Mouse (Mus musculus): Measurements from ENCODE around the gene Hcn1. TPM values are rescaled to one million over a fixed set of nuclear protein-coding genes. Genes with fewer than 3 reads are reported as not detected.

Gene Hcn1
- polyA plus RNA-seq, 1 experiment from 2014 or later: 0.15 TPM

- DNase-seq (ENCODE audit: low spot score) (no peak), ATAC-seq (replicated peaks; ENCODE audit: low FRiP score, low TSS enrichment, low read depth) (no peak)
- H3K36me3 ChIP-seq (ENCODE audit: control insufficient read depth, insufficient read depth, low read length): no peaks in the 10 kb centered on the region
- no peak overlapping the region for H3K9ac ChIP-seq (ENCODE audit: low read length)
- no peak overlapping the region for H3K27ac ChIP-seq (ENCODE audit: low read depth)
- no peaks in the 10 kb centered on the region for H3K4me1 ChIP-seq (replicated peaks; ENCODE audit: control insufficient read depth, insufficient read depth, low read length)
- no peaks in the 10 kb centered on the region for H3K27me3 ChIP-seq (replicated peaks; ENCODE audit: control insufficient read depth, insufficient read depth, low read length)
- no peak overlapping the region for H3K4me3 ChIP-seq (ENCODE audit: low read depth, low read length)
- no peak overlapping the region for H3K4me2 ChIP-seq (ENCODE audit: low read length)
- no peaks in the 10 kb centered on the region for H3K9me3 ChIP-seq (ENCODE audit: control insufficient read depth, low read length)
Observed at GRCm38 (mm10) chr13:117710811-117711210, 108.7 kb downstream of the Hcn1 start.

- Histone ChIP-seq H3K27me3 (replicated peaks; ENCODE audit: control insufficient read depth, insufficient read depth, low read length) (no peaks in the 10 kb centered on the region), H3K9me3 (ENCODE audit: control insufficient read depth, low read length) (no peaks in the 10 kb centered on the region), H3K4me2 (ENCODE audit: low read length) (no peak overlapping the region), H3K27ac (ENCODE audit: low read depth) (no peak overlapping the region), H3K4me1 (replicated peaks; ENCODE audit: control insufficient read depth, insufficient read depth, low read length) (no peaks in the 10 kb centered on the region), H3K9ac (ENCODE audit: low read length) (no peak overlapping the region), H3K4me3 (ENCODE audit: low read depth, low read length) (no peak overlapping the region), H3K36me3 (ENCODE audit: control insufficient read depth, insufficient read depth, low read length) (no peaks in the 10 kb centered on the region)
- ATAC-seq (replicated peaks; ENCODE audit: low FRiP score, low TSS enrichment, low read depth) (no peak), DNase-seq (ENCODE audit: low spot score) (no peak)
- 42% methylated on average over 4 of the region's 4 CpGs for WGBS
Observed at GRCm38 (mm10) chr13:117722090-117722489, 120.0 kb downstream of the Hcn1 start.

DNA sequence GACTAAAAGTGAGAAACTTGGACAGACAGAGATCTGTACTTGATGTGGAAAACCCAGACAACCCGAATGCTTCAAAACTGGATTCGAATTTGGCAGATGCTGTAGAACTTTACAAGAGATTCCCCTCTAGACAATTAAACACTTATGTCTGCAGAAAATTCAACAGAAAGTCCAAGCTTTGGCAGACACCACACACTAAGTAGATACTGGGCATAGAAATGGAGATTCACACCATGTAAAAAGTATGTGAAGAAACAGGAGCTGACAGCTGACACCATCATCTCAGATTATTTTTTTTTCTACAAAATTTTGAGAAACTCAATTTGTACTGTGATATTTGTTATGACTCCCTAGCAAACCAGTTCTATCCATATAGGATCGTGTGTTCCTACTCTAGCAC is 122.0 kb downstream of the Hcn1 start:
- ATAC-seq (replicated peaks; ENCODE audit: low FRiP score, low TSS enrichment, low read depth): no peak
- no peak overlapping the region for H3K4me2 ChIP-seq (ENCODE audit: low read length)
- WGBS: 80% methylated on average over 3 of the region's 3 CpGs

GRCm38 (mm10) chr13:117728393-117728792 is 126.3 kb downstream of the Hcn1 start:
- Histone ChIP-seq H3K4me3 (ENCODE audit: low read depth, low read length) (no peak overlapping the region), H3K9me3 (ENCODE audit: control insufficient read depth, low read length) (no peaks in the 10 kb centered on the region), H3K36me3 (ENCODE audit: control insufficient read depth, insufficient read depth, low read length) (no peaks in the 10 kb centered on the region), H3K27ac (ENCODE audit: low read depth) (no peak overlapping the region), H3K4me2 (ENCODE audit: low read length) (no peak overlapping the region), H3K27me3 (replicated peaks; ENCODE audit: control insufficient read depth, insufficient read depth, low read length) (no peaks in the 10 kb centered on the region), H3K9ac (ENCODE audit: low read length) (no peak overlapping the region), H3K4me1 (replicated peaks; ENCODE audit: control insufficient read depth, insufficient read depth, low read length) (no peaks in the 10 kb centered on the region)
- DNase-seq (ENCODE audit: low spot score) (no peak), ATAC-seq (replicated peaks; ENCODE audit: low FRiP score, low TSS enrichment, low read depth) (no peak)
- 82% methylated on average over 2 of the region's 2 CpGs for WGBS

More for the DNA sequence above, 122.0 kb downstream of the Hcn1 start:
- no peaks in the 10 kb centered on the region for H3K36me3 ChIP-seq (ENCODE audit: control insufficient read depth, insufficient read depth, low read length)
- no peak overlapping the region for H3K27ac ChIP-seq (ENCODE audit: low read depth)
- no peak overlapping the region for H3K9ac ChIP-seq (ENCODE audit: low read length)
- no peaks in the 10 kb centered on the region for H3K9me3 ChIP-seq (ENCODE audit: control insufficient read depth, low read length)
- no peaks in the 10 kb centered on the region for H3K27me3 ChIP-seq (replicated peaks; ENCODE audit: control insufficient read depth, insufficient read depth, low read length)
- DNase-seq (ENCODE audit: low spot score): no peak
- no peak overlapping the region for H3K4me3 ChIP-seq (ENCODE audit: low read depth, low read length)
- H3K4me1 ChIP-seq (replicated peaks; ENCODE audit: control insufficient read depth, insufficient read depth, low read length): no peaks in the 10 kb centered on the region

- H3K4me2 ChIP-seq (ENCODE audit: low read length): no peak overlapping the region
- no peak for ATAC-seq (replicated peaks; ENCODE audit: low FRiP score, low TSS enrichment, low read depth)
- no peak overlapping the region for H3K27ac ChIP-seq (ENCODE audit: low read depth)
- no peaks in the 10 kb centered on the region for H3K27me3 ChIP-seq (replicated peaks; ENCODE audit: control insufficient read depth, insufficient read depth, low read length)
- no peak overlapping the region for H3K9ac ChIP-seq (ENCODE audit: low read length)
- no peaks in the 10 kb centered on the region for H3K36me3 ChIP-seq (ENCODE audit: control insufficient read depth, insufficient read depth, low read length)
- DNase-seq (ENCODE audit: low spot score): no peak
- no peaks in the 10 kb centered on the region for H3K9me3 ChIP-seq (ENCODE audit: control insufficient read depth, low read length)
- no peak overlapping the region for H3K4me3 ChIP-seq (ENCODE audit: low read depth, low read length)
- no peaks in the 10 kb centered on the region for H3K4me1 ChIP-seq (replicated peaks; ENCODE audit: control insufficient read depth, insufficient read depth, low read length)
Observed at GRCm38 (mm10) chr13:117732738-117733137, 130.6 kb downstream of the Hcn1 start.

DNA sequence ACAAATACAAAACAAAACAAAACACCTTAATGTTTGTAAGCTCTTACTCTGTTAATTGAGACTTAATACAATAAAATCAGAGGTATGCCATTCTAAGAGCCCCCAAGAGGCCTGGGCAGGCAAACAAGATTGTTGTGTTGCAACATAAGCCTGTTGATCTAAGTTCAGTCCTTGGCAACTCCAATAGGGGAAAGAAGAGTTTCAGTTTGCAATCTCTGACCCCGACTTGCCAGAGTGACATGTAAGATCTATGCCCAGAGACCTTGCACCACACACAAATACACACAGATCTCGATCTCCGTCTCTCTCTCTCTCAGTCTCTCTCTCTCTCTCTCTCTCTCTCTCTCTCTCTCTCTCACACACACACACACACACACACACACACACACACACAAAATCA is 142.3 kb downstream of the Hcn1 start:
- H3K9ac ChIP-seq (ENCODE audit: low read length): no peak overlapping the region
- H3K4me2 ChIP-seq (ENCODE audit: low read length): no peak overlapping the region
- no peaks in the 10 kb centered on the region for H3K9me3 ChIP-seq (ENCODE audit: control insufficient read depth, low read length)
- ATAC-seq (replicated peaks; ENCODE audit: low FRiP score, low TSS enrichment, low read depth): no peak
- no peak overlapping the region for H3K4me3 ChIP-seq (ENCODE audit: low read depth, low read length)
- H3K27me3 ChIP-seq (replicated peaks; ENCODE audit: control insufficient read depth, insufficient read depth, low read length): no peaks in the 10 kb centered on the region
- no peak for DNase-seq (ENCODE audit: low spot score)
- no peaks in the 10 kb centered on the region for H3K4me1 ChIP-seq (replicated peaks; ENCODE audit: control insufficient read depth, insufficient read depth, low read length)
- WGBS: 87% methylated on average over 3 of the region's 3 CpGs
- H3K27ac ChIP-seq (ENCODE audit: low read depth): no peak overlapping the region
- H3K36me3 ChIP-seq (ENCODE audit: control insufficient read depth, insufficient read depth, low read length): no peaks in the 10 kb centered on the region

- no peaks in the 10 kb centered on the region for H3K27me3 ChIP-seq (replicated peaks; ENCODE audit: control insufficient read depth, insufficient read depth, low read length)
- no peak for ATAC-seq (replicated peaks; ENCODE audit: low FRiP score, low TSS enrichment, low read depth)
- 87% methylated on average over 3 of the region's 3 CpGs for WGBS
Observed at GRCm38 (mm10) chr13:117745173-117745572, 143.1 kb downstream of the Hcn1 start.

GRCm38 (mm10) chr13:117765487-117765886 is 163.4 kb downstream of the Hcn1 start:
- no peak overlapping the region for H3K27ac ChIP-seq (ENCODE audit: low read depth)
- no peak overlapping the region for H3K4me3 ChIP-seq (ENCODE audit: low read depth, low read length)
- H3K9me3 ChIP-seq (ENCODE audit: control insufficient read depth, low read length): no peaks in the 10 kb centered on the region
- DNase-seq (ENCODE audit: low spot score): no peak
- no peak for ATAC-seq (replicated peaks; ENCODE audit: low FRiP score, low TSS enrichment, low read depth)
- H3K27me3 ChIP-seq (replicated peaks; ENCODE audit: control insufficient read depth, insufficient read depth, low read length): no peaks in the 10 kb centered on the region
- 83% methylated on average over 6 of the region's 6 CpGs for WGBS
- H3K9ac ChIP-seq (ENCODE audit: low read length): no peak overlapping the region
- no peak overlapping the region for H3K4me2 ChIP-seq (ENCODE audit: low read length)
- H3K36me3 ChIP-seq (ENCODE audit: control insufficient read depth, insufficient read depth, low read length): no peaks in the 10 kb centered on the region
- H3K4me1 ChIP-seq (replicated peaks; ENCODE audit: control insufficient read depth, insufficient read depth, low read length): no peaks in the 10 kb centered on the region

More at GRCm38 (mm10) chr13:117745173-117745572, 143.1 kb downstream of the Hcn1 start:
- no peaks in the 10 kb centered on the region for H3K9me3 ChIP-seq (ENCODE audit: control insufficient read depth, low read length)
- no peaks in the 10 kb centered on the region for H3K4me1 ChIP-seq (replicated peaks; ENCODE audit: control insufficient read depth, insufficient read depth, low read length)
- H3K9ac ChIP-seq (ENCODE audit: low read length): no peak overlapping the region
- H3K36me3 ChIP-seq (ENCODE audit: control insufficient read depth, insufficient read depth, low read length): no peaks in the 10 kb centered on the region
- H3K27ac ChIP-seq (ENCODE audit: low read depth): no peak overlapping the region
- H3K4me3 ChIP-seq (ENCODE audit: low read depth, low read length): no peak overlapping the region
- no peak for DNase-seq (ENCODE audit: low spot score)
- no peak overlapping the region for H3K4me2 ChIP-seq (ENCODE audit: low read length)

- Histone ChIP-seq H3K36me3 (ENCODE audit: control insufficient read depth, insufficient read depth, low read length) (no peaks in the 10 kb centered on the region), H3K4me1 (replicated peaks; ENCODE audit: control insufficient read depth, insufficient read depth, low read length) (no peaks in the 10 kb centered on the region), H3K9me3 (ENCODE audit: control insufficient read depth, low read length) (no peaks in the 10 kb centered on the region), H3K4me3 (ENCODE audit: low read depth, low read length) (no peak overlapping the region), H3K27ac (ENCODE audit: low read depth) (no peak overlapping the region), H3K4me2 (ENCODE audit: low read length) (no peak overlapping the region), H3K27me3 (replicated peaks; ENCODE audit: control insufficient read depth, insufficient read depth, low read length) (no peaks in the 10 kb centered on the region), H3K9ac (ENCODE audit: low read length) (no peak overlapping the region)
- ATAC-seq (replicated peaks; ENCODE audit: low FRiP score, low TSS enrichment, low read depth): no peak
- WGBS: 88% methylated on average over 2 of the region's 2 CpGs
- DNase-seq (ENCODE audit: low spot score): no peak
Observed at GRCm38 (mm10) chr13:117785376-117785775, 183.3 kb downstream of the Hcn1 start.
